18 mouse cellular contexts compared by ENCODE assay signal in the genomic region with DNA sequence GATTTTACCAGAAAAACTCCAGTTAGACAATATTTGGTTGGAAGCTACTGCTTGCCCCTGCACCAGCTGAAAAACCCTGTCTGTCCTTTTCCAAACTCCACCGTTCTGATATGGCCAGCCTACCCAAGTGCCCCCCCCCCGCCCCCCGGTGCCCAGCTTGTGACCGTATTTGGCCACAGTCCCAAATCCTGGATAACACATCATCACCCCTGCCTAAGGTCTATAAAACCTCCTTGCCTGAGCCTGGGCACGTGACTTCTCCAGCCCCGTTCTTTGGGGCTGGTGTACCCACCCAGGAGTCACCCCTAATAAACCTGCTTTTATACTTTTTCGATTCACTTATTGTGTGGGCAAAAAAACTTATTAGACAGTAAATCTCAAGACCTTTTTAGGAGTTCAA. TPM values are rescaled to one million over a fixed set of nuclear protein-coding genes. Genes with fewer than 3 reads are reported as not detected.
"Had no signal": no experiment of that assay in that cellular context is flagged by ENCODE, and none has a peak within 500 bp of the region (broad histone marks: within the 10 kb centered on the region; RNA-seq: fewer than 3 reads in every experiment).

No protein-coding gene starts in this region.

- H3K27ac ChIP-seq: liver, embryonic 14.5 days; midbrain, embryonic 12.5 days; neural tube, embryonic 13.5 days had no signal

- H3K4me3 ChIP-seq: midbrain, embryonic 12.5 days; neural tube, embryonic 13.5 days had no signal

- H3K27me3 ChIP-seq: midbrain, embryonic 12.5 days; neural tube, embryonic 13.5 days had no signal

- ATAC-seq: midbrain, embryonic 16.5 days had no signal

- H3K36me3 ChIP-seq: midbrain, embryonic 12.5 days; neural tube, embryonic 13.5 days had no signal

- H3K9me3 ChIP-seq: midbrain, embryonic 12.5 days; neural tube, embryonic 13.5 days had no signal

- H3K4me1 ChIP-seq: midbrain, embryonic 12.5 days; neural tube, embryonic 13.5 days had no signal

- H3K4me2 ChIP-seq: midbrain, embryonic 12.5 days; neural tube, embryonic 13.5 days had no signal

- H3K9ac ChIP-seq: liver, embryonic 14.5 days; midbrain, embryonic 12.5 days; neural tube, embryonic 13.5 days had no signal

- DNase-seq: left cerebral cortex, postnatal 4 days; lung, adult 18-20 months; retina, postnatal 1 day; right cerebral cortex, postnatal 4 days; spleen, adult 18-20 months; thymus, adult 18-20 months; thymus, postnatal 25 days had no signal

RNA-seq across cellular contexts. Expression of gene Il2, which starts 21.1 kb away (rescaled TPM):
- total RNA-seq: layer of hippocampus, adult 8-10 months; layer of hippocampus, postnatal 14 days; left cerebral cortex, adult 18-20 months; left cerebral cortex, postnatal 10 days; left cerebral cortex, postnatal 4 days; liver, adult 2 months; megakaryocyte-erythroid progenitor cell, adult 5-6 weeks had no signal
- polyA plus RNA-seq: large intestine, adult 2 months; liver, adult 2 months had no signal
